Mouse (Mus musculus) myocyte (in vitro differentiated cells): ENCODE data around the gene Znrf2. TPM values are rescaled to one million over a fixed set of nuclear protein-coding genes. Genes with fewer than 3 reads are reported as not detected.
A peak's percentile ranks its signal among the peaks of the same experiment; 100 is the strongest.

Source experiments
- H3K27me3 ChIP-seq: one replicate; pipeline ENCODE4 v1.6.1; 2011; ENCODE audit not compliant: control insufficient read depth, insufficient read depth, insufficient read length
- H3K36me3 ChIP-seq: one replicate; pipeline ENCODE4 v1.6.1; 2011; ENCODE audit not compliant: control insufficient read depth, insufficient read depth
- H3K4me2 ChIP-seq: one replicate; pipeline ENCODE4 v1.6.1; 2011; ENCODE audit warnings: low read depth, control low read depth
- H3K4me3 ChIP-seq: one replicate; pipeline ENCODE4 v1.5.1; 2011; ENCODE audit warnings: mild to moderate bottlenecking, control low read depth, moderate library complexity
- H3K79me2 ChIP-seq: one replicate; pipeline ENCODE4 v1.6.1; 2011; ENCODE audit not compliant: control insufficient read depth, insufficient read depth
- H3ac ChIP-seq: one replicate; pipeline ENCODE4 v1.6.1; 2011; ENCODE audit not compliant: control insufficient read depth, insufficient read length
- CEBPB ChIP-seq: IDR thresholded peaks from 2 replicates; pipeline ENCODE4 v1.6.1; 2011; ENCODE audit warnings: mild to moderate bottlenecking, moderate library complexity; ENCODE audit not compliant: poor library complexity, insufficient read depth, severe bottlenecking
- E2F4 ChIP-seq: IDR thresholded peaks from one replicate; pipeline ENCODE4 v1.6.1; 2011; ENCODE audit warnings: mild to moderate bottlenecking, control low read depth, moderate library complexity; ENCODE audit not compliant: insufficient read depth
- MAX ChIP-seq: IDR thresholded peaks from one replicate; pipeline ENCODE4 v1.6.1; 2011; ENCODE audit warnings: low read depth, mild to moderate bottlenecking, control low read depth
- MYOD1 ChIP-seq, 3 experiments: IDR thresholded peaks; one replicate each; pipeline ENCODE4 v1.6.1; 2011; ENCODE audit warnings: control low read depth in 2 of 3, low read depth in 2 of 3, mild to moderate bottlenecking in 2 of 3, moderate library complexity in 1 of 3; ENCODE audit not compliant: insufficient read length in 2 of 3, control insufficient read depth in 1 of 3
- MYOG ChIP-seq, 3 experiments: IDR thresholded peaks; one replicate each; pipeline ENCODE4 v1.6.1; 2011; ENCODE audit warnings: control low read depth in 2 of 3, low read depth in 2 of 3, mild to moderate bottlenecking in 2 of 3; ENCODE audit not compliant: insufficient read length in 2 of 3, control insufficient read depth in 1 of 3, insufficient read depth in 1 of 3
- POLR2A ChIP-seq: IDR thresholded peaks from one replicate; pipeline ENCODE4 v1.6.1; 2011; ENCODE audit warnings: low read depth, mild to moderate bottlenecking, control low read depth, moderate library complexity; ENCODE audit not compliant: insufficient read length
- POLR2AphosphoS2 ChIP-seq: IDR thresholded peaks from one replicate; pipeline ENCODE4 v1.6.1; 2011; ENCODE audit warnings: low read depth, control low read depth; ENCODE audit not compliant: insufficient read length
- REST ChIP-seq: IDR thresholded peaks from one replicate; pipeline ENCODE4 v1.6.1; 2011; ENCODE audit warnings: mild to moderate bottlenecking, control low read depth, moderate library complexity; ENCODE audit not compliant: insufficient read depth, insufficient read length
- SRF ChIP-seq: IDR thresholded peaks from one replicate; pipeline ENCODE4 v1.6.1; 2011; ENCODE audit warnings: low read depth; ENCODE audit not compliant: control insufficient read depth, insufficient read length
- TCF12 ChIP-seq: IDR thresholded peaks from one replicate; pipeline ENCODE4 v1.6.1; 2011; ENCODE audit warnings: mild to moderate bottlenecking, control low read depth; ENCODE audit not compliant: poor library complexity, insufficient read depth, severe bottlenecking
- TCF3 ChIP-seq: IDR thresholded peaks from one replicate; pipeline ENCODE4 v1.6.1; 2011; ENCODE audit warnings: low read depth, control low read depth; ENCODE audit not compliant: insufficient read length
- USF1 ChIP-seq: IDR thresholded peaks from one replicate; pipeline ENCODE4 v1.6.1; 2011; ENCODE audit warnings: low read depth, mild to moderate bottlenecking, control low read depth, moderate library complexity
- polyA plus RNA-seq: library from polyadenylated mRNA; unstranded; fragments of >200 nt; fragmentation: generic; extraction: Trizol; gene quantifications from one replicate; pipeline ENCODE4 v1.2.1, GENCODE M21; 2012; ENCODE audit warnings: missing spikeins

The Znrf2 gene
- polyA plus RNA-seq, 1 experiment, result 5.7 TPM

DNA sequence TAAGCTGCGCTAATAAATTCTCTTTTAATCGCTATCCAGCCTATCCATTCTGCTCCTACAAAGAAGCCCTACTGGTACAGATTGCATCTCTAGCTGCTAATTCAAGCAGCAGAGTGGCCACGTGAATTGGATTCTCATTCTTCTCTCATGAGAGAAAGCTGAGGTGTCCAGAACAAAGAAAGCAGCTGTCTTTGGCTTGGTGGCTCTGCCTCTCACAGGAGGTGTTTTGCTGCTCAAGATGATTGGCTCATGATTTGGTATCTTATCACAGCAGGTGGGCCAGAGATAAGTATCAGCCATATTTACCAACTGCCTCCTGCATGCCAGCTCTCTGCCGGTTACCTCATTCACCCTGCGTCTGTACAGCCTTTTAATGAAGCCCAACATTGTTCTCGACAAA, 34.8 kb upstream of the Znrf2 start:
- no peaks in the 10 kb centered on the region for H3K79me2 ChIP-seq
- no peak overlapping the region for H3K4me3 ChIP-seq
- peak in 1 of 3 experiments; percentile 26 for TF ChIP-seq MYOG (IDR thresholded peaks at IDR 0.05; ENCODE audit: control insufficient read depth in 1 of 3, insufficient read depth in 1 of 3, insufficient read length in 2 of 3, low read depth in 2 of 3)
- no peak for TF ChIP-seq REST
- peak in 2 of 3 experiments; percentile 29 to 34 for TF ChIP-seq MYOD1 (IDR thresholded peaks at IDR 0.05; ENCODE audit: control insufficient read depth in 1 of 3, insufficient read length in 2 of 3, low read depth in 2 of 3)
- no peak for TF ChIP-seq TCF12
- H3K27me3 ChIP-seq, result no peaks in the 10 kb centered on the region
- H3K36me3 ChIP-seq, result no peaks in the 10 kb centered on the region
- no peak overlapping the region for H3K4me2 ChIP-seq
- no peak overlapping the region for H3ac ChIP-seq

DNA sequence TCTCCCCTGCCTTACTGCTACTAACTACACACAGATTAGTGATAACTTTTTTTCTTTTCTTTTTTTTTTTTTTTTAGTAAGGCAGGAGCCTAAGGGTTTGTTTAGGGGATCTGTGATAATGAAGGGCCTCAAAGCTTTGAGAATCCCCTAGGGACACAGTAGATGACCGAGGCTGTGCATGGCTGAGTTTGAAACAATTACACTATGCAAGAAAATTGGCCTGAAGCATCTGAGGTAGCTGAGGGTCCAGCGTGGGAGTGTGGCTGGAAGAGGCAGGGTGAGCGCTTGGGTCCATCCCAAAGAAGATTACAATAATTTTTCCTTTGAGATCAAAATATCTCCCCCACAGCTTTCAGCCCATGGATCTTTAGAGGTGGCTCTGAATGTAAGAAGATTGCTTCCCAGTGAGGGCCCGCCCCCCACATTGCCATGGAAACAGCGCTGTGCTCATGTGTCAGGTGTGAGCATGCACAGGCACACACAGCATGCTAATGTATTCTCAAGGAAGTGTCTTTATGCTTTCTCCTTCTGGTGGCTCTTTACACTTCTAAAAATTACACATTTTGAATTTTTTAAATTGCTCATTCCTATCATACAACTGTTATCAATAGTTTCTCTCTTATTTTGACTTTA, 31.5 kb upstream of the Znrf2 start:
- H3ac ChIP-seq, result no peak overlapping the region
- TF ChIP-seq TCF3, result no peak
- H3K36me3 ChIP-seq, result no peaks in the 10 kb centered on the region
- H3K79me2 ChIP-seq, result no peaks in the 10 kb centered on the region
- H3K27me3 ChIP-seq, result no peaks in the 10 kb centered on the region
- no peak overlapping the region for H3K4me2 ChIP-seq
- H3K4me3 ChIP-seq, result no peak overlapping the region

DNA sequence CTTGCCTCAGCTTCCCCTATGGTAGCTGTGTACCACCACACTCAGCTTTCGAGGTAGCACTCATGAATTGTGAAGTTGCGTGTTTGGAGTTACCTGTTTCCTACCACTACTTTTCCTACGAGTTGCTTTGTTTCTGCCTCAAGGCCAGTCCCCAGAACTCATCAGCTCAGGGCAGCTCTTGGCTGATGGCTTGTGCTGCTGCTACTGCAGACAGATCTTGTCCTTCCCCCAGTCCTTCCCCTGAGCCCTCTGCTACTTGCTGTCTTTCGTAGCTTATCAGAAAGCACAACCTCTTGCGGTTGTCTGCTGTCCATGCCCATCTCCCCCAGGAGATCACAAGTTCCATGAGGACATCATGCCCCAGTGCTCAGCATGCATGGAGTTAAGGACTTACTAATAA, 29.9 kb upstream of the Znrf2 start:
- H3ac ChIP-seq, result no peak overlapping the region
- no peaks in the 10 kb centered on the region for H3K27me3 ChIP-seq
- no peak overlapping the region for H3K4me3 ChIP-seq
- no peaks in the 10 kb centered on the region for H3K36me3 ChIP-seq
- no peaks in the 10 kb centered on the region for H3K79me2 ChIP-seq
- TF ChIP-seq SRF (no peak), TCF3 (no peak), MAX (no peak), CEBPB (no peak), MYOD1 (IDR thresholded peaks at IDR 0.05; ENCODE audit: control insufficient read depth in 1 of 3, insufficient read length in 2 of 3, low read depth in 2 of 3) (no peak), E2F4 (no peak), TCF12 (no peak), MYOG (IDR thresholded peaks at IDR 0.05; ENCODE audit: control insufficient read depth in 1 of 3, insufficient read depth in 1 of 3, insufficient read length in 2 of 3, low read depth in 2 of 3) (no peak), USF1 (no peak), REST (no peak)
- no peak overlapping the region for H3K4me2 ChIP-seq

DNA sequence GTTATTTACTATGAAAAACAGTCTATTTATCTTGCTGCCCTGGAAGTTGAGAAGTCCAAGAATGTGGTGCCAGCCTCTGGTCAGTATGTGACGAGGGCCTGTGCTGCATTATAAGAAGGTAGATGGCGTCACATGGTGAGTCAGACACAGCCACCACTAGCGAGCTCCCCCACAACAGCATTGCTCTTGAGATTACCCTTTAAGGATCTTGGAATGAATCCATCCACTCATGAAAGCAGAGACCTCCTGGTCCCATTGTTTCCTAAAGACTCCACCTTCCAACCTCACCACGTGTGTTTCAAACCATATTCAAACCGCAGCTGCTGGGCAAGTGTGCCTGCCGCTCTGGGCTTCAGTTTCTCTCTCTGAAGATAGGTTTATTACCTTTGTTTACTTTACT, 28.2 kb upstream of the Znrf2 start:
- H3ac ChIP-seq, result no peak overlapping the region
- TF ChIP-seq TCF12, result no peak
- TF ChIP-seq POLR2A, result no peak
- no peak for TF ChIP-seq USF1
- TF ChIP-seq MYOD1 (IDR thresholded peaks at IDR 0.05; ENCODE audit: control insufficient read depth in 1 of 3, insufficient read length in 2 of 3, low read depth in 2 of 3), result peak in 1 of 3 experiments; percentile 27
- no peak for TF ChIP-seq MYOG (IDR thresholded peaks at IDR 0.05; ENCODE audit: control insufficient read depth in 1 of 3, insufficient read depth in 1 of 3, insufficient read length in 2 of 3, low read depth in 2 of 3)
- no peak for TF ChIP-seq TCF3
- no peak for TF ChIP-seq REST
- no peak for TF ChIP-seq E2F4
- no peak for TF ChIP-seq MAX
- TF ChIP-seq POLR2AphosphoS2, result no peak
- peak; percentile 19 for TF ChIP-seq SRF
- TF ChIP-seq CEBPB, result no peak
- H3K36me3 ChIP-seq, result no peaks in the 10 kb centered on the region
- no peaks in the 10 kb centered on the region for H3K79me2 ChIP-seq
- H3K4me3 ChIP-seq, result no peak overlapping the region
- H3K27me3 ChIP-seq, result no peaks in the 10 kb centered on the region
- no peak overlapping the region for H3K4me2 ChIP-seq

DNA sequence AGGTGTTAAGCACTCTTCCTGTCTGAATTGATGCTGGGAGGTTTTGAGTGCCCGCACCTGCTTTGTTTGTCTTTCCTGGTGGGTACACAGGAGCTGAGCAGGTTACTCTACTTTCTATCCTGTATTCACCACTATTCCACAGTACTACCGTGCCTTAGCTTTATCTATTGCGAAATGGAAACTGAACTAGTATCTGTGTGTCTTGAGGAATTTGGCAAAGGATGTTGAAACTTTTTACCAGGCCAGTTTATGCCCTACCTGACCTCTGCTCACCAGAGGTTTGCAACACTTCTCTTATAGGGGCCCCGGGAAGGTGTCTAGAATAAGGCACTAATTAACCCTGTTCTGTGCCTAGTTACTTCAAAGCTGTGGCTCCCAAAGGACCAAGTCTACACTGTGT, 27.6 kb upstream of the Znrf2 start:
- Histone ChIP-seq H3K79me2 (no peaks in the 10 kb centered on the region), H3K36me3 (no peaks in the 10 kb centered on the region), H3ac (no peak overlapping the region), H3K27me3 (no peaks in the 10 kb centered on the region), H3K4me2 (no peak overlapping the region), H3K4me3 (no peak overlapping the region)
- TF ChIP-seq USF1 (no peak), CEBPB (0 out of 2 replicates have a peak, but pooled peaks have one; percentile 9)

DNA sequence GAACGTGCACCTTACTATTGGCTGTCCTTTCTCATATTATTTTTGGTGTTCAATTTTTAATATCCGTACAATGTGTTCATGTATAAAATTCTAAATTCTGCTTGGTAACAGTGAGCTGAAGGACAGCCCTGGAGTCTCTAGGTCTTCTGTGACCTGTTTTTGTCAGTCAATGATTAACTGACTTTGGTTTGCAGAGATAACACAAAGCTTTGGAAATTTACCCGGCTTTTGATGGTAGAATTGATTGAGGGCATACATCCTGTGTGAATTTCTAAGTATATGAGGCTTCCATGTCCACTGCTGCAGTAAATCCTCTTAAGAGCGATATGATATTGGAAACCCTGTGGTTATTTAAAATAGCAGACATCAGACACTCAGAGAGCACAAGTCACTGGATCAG, 26.6 kb upstream of the Znrf2 start:
- H3K27me3 ChIP-seq, result no peaks in the 10 kb centered on the region
- no peaks in the 10 kb centered on the region for H3K79me2 ChIP-seq
- H3K36me3 ChIP-seq, result no peaks in the 10 kb centered on the region
- TF ChIP-seq USF1, result no peak
- no peak for TF ChIP-seq SRF
- no peak for TF ChIP-seq POLR2A
- H3K4me2 ChIP-seq, result no peak overlapping the region
- H3ac ChIP-seq, result no peak overlapping the region
- no peak overlapping the region for H3K4me3 ChIP-seq
